Comparison of ENCODE assay signal across 8 mouse cellular contexts in the genomic region with DNA sequence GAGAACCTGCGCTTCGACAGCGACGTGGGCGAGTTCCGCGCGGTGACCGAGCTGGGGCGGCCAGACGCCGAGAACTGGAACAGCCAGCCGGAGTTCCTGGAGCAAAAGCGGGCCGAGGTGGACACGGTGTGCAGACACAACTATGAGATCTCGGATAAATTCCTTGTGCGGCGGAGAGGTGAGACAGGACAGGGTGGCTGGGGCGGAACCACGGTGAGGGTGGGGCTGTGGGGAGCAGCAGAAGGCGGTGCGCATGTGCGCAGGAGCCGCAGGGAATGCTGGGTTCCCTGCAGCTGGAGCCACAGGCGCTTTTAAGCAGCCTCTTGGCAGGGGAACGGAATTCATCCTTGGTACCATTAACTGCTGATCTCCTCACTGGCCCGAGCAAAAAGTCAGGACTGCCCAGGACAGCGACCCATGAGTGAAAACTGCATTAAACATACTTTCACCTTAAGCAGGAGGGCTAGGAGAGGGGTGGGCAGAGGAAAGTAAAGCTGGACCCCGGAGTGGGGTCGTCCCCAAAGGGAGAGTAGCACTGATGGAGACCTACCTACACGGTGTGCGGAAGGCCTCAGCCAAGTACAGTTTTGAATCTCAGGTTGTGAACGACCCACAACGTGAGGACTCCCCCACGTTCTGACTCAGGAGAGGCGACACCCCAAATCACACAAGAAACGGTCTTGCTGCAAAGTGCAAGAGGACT. TPM values are rescaled to one million over a fixed set of nuclear protein-coding genes. Genes with fewer than 3 reads are reported as not detected.
A peak's percentile ranks its signal among the peaks of the same experiment; 100 is the strongest.
DNase-seq lines count a peak whose midpoint lies in the region; ATAC-seq and TF ChIP-seq lines count a peak whose summit lies in the region.

No protein-coding gene starts in this region.

- no peaks in the 10 kb centered on the region for H3K4me1 ChIP-seq in ES-Bruce4 (ENCODE audit: control insufficient read depth, insufficient read depth, low read length)
- no peaks in the 10 kb centered on the region for H3K4me1 ChIP-seq in cerebellum, adult 2 months (ENCODE audit: control insufficient read depth, insufficient read depth, low read length)
- no peaks in the 10 kb centered on the region for H3K4me1 ChIP-seq in forebrain, postnatal 0 days (ENCODE audit: insufficient read depth)
- no peaks in the 10 kb centered on the region for H3K4me1 ChIP-seq in lung, embryonic 14.5 days (ENCODE audit: insufficient read depth)
- H3K4me1 ChIP-seq in olfactory bulb, adult 2 months (ENCODE audit: control insufficient read depth, insufficient read depth, low read length): peaks cover 8% of the 10 kb centered on the region

- H3K4me2 ChIP-seq in forebrain, postnatal 0 days (ENCODE audit: low read depth): peak overlapping the region; percentile 68
- H3K4me2 ChIP-seq in lung, embryonic 14.5 days: peak overlapping the region; percentile 80

- no peaks in the 10 kb centered on the region for H3K27me3 ChIP-seq in ES-Bruce4 (ENCODE audit: control insufficient read depth, insufficient read depth, low read length, poor library complexity, severe bottlenecking)
- no peaks in the 10 kb centered on the region for H3K27me3 ChIP-seq in cerebellum, adult 2 months (ENCODE audit: control insufficient read depth, insufficient read depth, low read length)
- no peaks in the 10 kb centered on the region for H3K27me3 ChIP-seq in forebrain, postnatal 0 days (ENCODE audit: insufficient read depth, low read length)
- H3K27me3 ChIP-seq in lung, embryonic 14.5 days (ENCODE audit: insufficient read depth, low read length): no peaks in the 10 kb centered on the region

- no peaks in the 10 kb centered on the region for H3K9me3 ChIP-seq in ES-Bruce4 (replicated peaks; ENCODE audit: control insufficient read depth, insufficient read depth, low read length, poor library complexity, severe bottlenecking)
- H3K9me3 ChIP-seq in forebrain, postnatal 0 days (ENCODE audit: low read length): no peaks in the 10 kb centered on the region
- H3K9me3 ChIP-seq in lung, embryonic 14.5 days (ENCODE audit: low read depth, low read length): no peaks in the 10 kb centered on the region

- H3K4me3 ChIP-seq in ES-Bruce4 (ENCODE audit: low read depth, low read length): peak overlapping the region; percentile 51
- H3K4me3 ChIP-seq in cerebellum, adult 2 months (replicated peaks; ENCODE audit: insufficient read depth, low read depth, low read length): peak overlapping the region; percentile 80
- H3K4me3 ChIP-seq in forebrain, postnatal 0 days (ENCODE audit: low read depth, low read length): peak overlapping the region; percentile 58
- H3K4me3 ChIP-seq in lung, embryonic 14.5 days (ENCODE audit: low read depth, low read length): peak overlapping the region; percentile 53
- peak overlapping the region; percentile 81 for H3K4me3 ChIP-seq in olfactory bulb, adult 2 months (ENCODE audit: insufficient read depth, low read depth, low read length)

- peak; percentile 93 for ATAC-seq in forebrain, postnatal 0 days
- peak; percentile 27 to 56; a peak in 3 of 4 replicates for ATAC-seq in hematopoietic stem cell, adult 5-6 weeks (replicated peaks in 1 of 2; ENCODE audit: insufficient read depth in 1 of 2, low FRiP score in 2 of 2, low TSS enrichment in 1 of 2, low read depth in 1 of 2, poor library complexity in 2 of 2, severe bottlenecking in 2 of 2)
- peak; percentile 82 for ATAC-seq in lung, embryonic 14.5 days (ENCODE audit: insufficient read depth)

- no peak overlapping the region for H3K9ac ChIP-seq in ES-Bruce4 (ENCODE audit: low read depth, poor library complexity, severe bottlenecking)
- peak overlapping the region; percentile 69 for H3K9ac ChIP-seq in forebrain, postnatal 0 days
- H3K9ac ChIP-seq in lung, embryonic 14.5 days: peak overlapping the region; percentile 62

- WGBS in cerebellum, adult 2 months: 24% methylated on average over 38 of the region's 38 CpGs
- 22% methylated on average over 38 of the region's 38 CpGs for WGBS in forebrain, postnatal 0 days
- 22% methylated on average over 38 of the region's 38 CpGs for WGBS in lung, embryonic 14.5 days
- WGBS in olfactory bulb, adult 2 months: 21% methylated on average over 38 of the region's 38 CpGs

- no peak overlapping the region for H3K27ac ChIP-seq in ES-Bruce4 (ENCODE audit: insufficient read depth, low read length)
- no peak overlapping the region for H3K27ac ChIP-seq in cerebellum, adult 2 months (ENCODE audit: insufficient read depth, low read length)
- peak overlapping the region; percentile 59; the same call in 1 of the 2 replicates for H3K27ac ChIP-seq in forebrain, postnatal 0 days (ENCODE audit: low read depth, low read length)
- H3K27ac ChIP-seq in lung, embryonic 14.5 days (ENCODE audit: low read depth): 0 out of 2 replicates have a peak overlapping the region, but pooled peaks have one; percentile 15
- H3K27ac ChIP-seq in olfactory bulb, adult 2 months (ENCODE audit: insufficient read depth, low read depth, low read length): 0 out of 2 replicates have a peak overlapping the region, but pooled peaks have one; percentile 49

- TF ChIP-seq POLR2A in ES-Bruce4 (IDR thresholded peaks at IDR 0.05; ENCODE audit: insufficient read depth, low read length): no peak
- peak; percentile 79; the same call in 1 of the 2 replicates for TF ChIP-seq POLR2A in cerebellum, adult 2 months (IDR thresholded peaks at IDR 0.05; ENCODE audit: borderline replicate concordance, insufficient read depth, low read length)
- TF ChIP-seq POLR2A in olfactory bulb, adult 2 months (IDR thresholded peaks at IDR 0.05; ENCODE audit: insufficient read depth, low read depth, low read length): peak; percentile 83

- H3K36me3 ChIP-seq in ES-Bruce4 (ENCODE audit: control insufficient read depth, insufficient read depth, low read length, poor library complexity, severe bottlenecking): no peaks in the 10 kb centered on the region
- H3K36me3 ChIP-seq in forebrain, postnatal 0 days (ENCODE audit: insufficient read depth): no peaks in the 10 kb centered on the region
- H3K36me3 ChIP-seq in lung, embryonic 14.5 days (ENCODE audit: insufficient read depth): no peaks in the 10 kb centered on the region

- no peak for TF ChIP-seq EP300 in ES-Bruce4 (IDR thresholded peaks at IDR 0.05; ENCODE audit: insufficient read depth, low read depth, low read length)

- peak; percentile 63 to 67 for DNase-seq in cerebellum, adult 2 months
- DNase-seq in forebrain, postnatal 0 days: peak; percentile 81
- peak; percentile 74 for DNase-seq in layer of hippocampus, adult 9-11 months
- DNase-seq in lung, embryonic 14.5 days: peak; percentile 78
- DNase-seq in thymus, postnatal 25 days: peak; percentile 71

- no peak for TF ChIP-seq CTCF in ES-Bruce4 (IDR thresholded peaks at IDR 0.05; ENCODE audit: low read depth, low read length)
- no peak for TF ChIP-seq CTCF in cerebellum, adult 2 months (IDR thresholded peaks at IDR 0.05; ENCODE audit: borderline replicate concordance, insufficient read depth, low read depth, low read length)
- no peak for TF ChIP-seq CTCF in forebrain, postnatal 0 days (IDR thresholded peaks at IDR 0.05; ENCODE audit: low read depth)
- no peak for TF ChIP-seq CTCF in lung, embryonic 14.5 days (IDR thresholded peaks at IDR 0.05; ENCODE audit: low read depth)
- TF ChIP-seq CTCF in olfactory bulb, adult 2 months (IDR thresholded peaks at IDR 0.05; ENCODE audit: insufficient read depth, low read depth, low read length): no peak

RNA-seq across cellular contexts. Expression of a gene that starts 4.2 kb away (rescaled TPM):
- polyA plus RNA-seq in ES-Bruce4 (2011; ENCODE audit: insufficient read depth, insufficient read length, low read depth, missing spikeins): 2.8 and 4.6 TPM in 2 replicates
- polyA plus RNA-seq in cerebellum, adult 2 months (2012; rRNA removed): 2.9 and 3.8 TPM in 2 replicates
- total RNA-seq in forebrain, postnatal 0 days (2014; rRNA removed): 1.5 and 2.1 TPM in 2 replicates
- 2.5 and 2.7 TPM in 2 replicates for polyA plus RNA-seq in forebrain, postnatal 0 days (2015; fragmentation: Nextera tagmentation; extraction: Ambion mirVana)
- total RNA-seq in hematopoietic stem cell, adult 5-6 weeks (2017): 64.4 and 73.0 TPM in 2 replicates
- polyA plus RNA-seq in lung, embryonic 14.5 days (2014; fragmentation: Nextera tagmentation; extraction: Ambion mirVana): 2.2 and 2.3 TPM in 2 replicates
- polyA plus RNA-seq in olfactory bulb, adult 2 months (2012; ENCODE audit: insufficient read depth, insufficient read length, low replicate concordance, missing spikeins): 452 TPM in 1 of 2 replicates, not detected in the other

RNA-seq across cellular contexts. Expression of a gene that starts 15.6 kb away (rescaled TPM):
- not detected in 2 replicates for polyA plus RNA-seq in ES-Bruce4 (2011; ENCODE audit: insufficient read depth, insufficient read length, low read depth, missing spikeins)
- 0.08 and 0.10 TPM in 2 replicates for polyA plus RNA-seq in cerebellum, adult 2 months (2012; rRNA removed)
- total RNA-seq in forebrain, postnatal 0 days (2014; rRNA removed): 0.15 TPM in 1 of 2 replicates, not detected in the other
- polyA plus RNA-seq in forebrain, postnatal 0 days (2015; fragmentation: Nextera tagmentation; extraction: Ambion mirVana): 0.04 TPM in 1 of 2 replicates, not detected in the other
- 0.06 TPM in 1 of 2 replicates, not detected in the other for total RNA-seq in hematopoietic stem cell, adult 5-6 weeks (2017)
- not detected in 2 replicates for polyA plus RNA-seq in lung, embryonic 14.5 days (2014; fragmentation: Nextera tagmentation; extraction: Ambion mirVana)
- not detected in 2 replicates for polyA plus RNA-seq in olfactory bulb, adult 2 months (2012; ENCODE audit: insufficient read depth, insufficient read length, low replicate concordance, missing spikeins)

RNA-seq across cellular contexts. Expression of a gene that starts 22.2 kb away (rescaled TPM):
- not detected in 2 replicates for polyA plus RNA-seq in ES-Bruce4 (2011; ENCODE audit: insufficient read depth, insufficient read length, low read depth, missing spikeins)
- polyA plus RNA-seq in cerebellum, adult 2 months (2012; rRNA removed): 3.0 and 3.1 TPM in 2 replicates
- 0.14 and 0.85 TPM in 2 replicates for total RNA-seq in forebrain, postnatal 0 days (2014; rRNA removed)
- 0.59 and 0.73 TPM in 2 replicates for polyA plus RNA-seq in forebrain, postnatal 0 days (2015; fragmentation: Nextera tagmentation; extraction: Ambion mirVana)
- total RNA-seq in hematopoietic stem cell, adult 5-6 weeks (2017): 66.5 and 77.4 TPM in 2 replicates
- 2.0 TPM in 2 replicates for polyA plus RNA-seq in lung, embryonic 14.5 days (2014; fragmentation: Nextera tagmentation; extraction: Ambion mirVana)
- 508 and 641 TPM in 2 replicates for polyA plus RNA-seq in olfactory bulb, adult 2 months (2012; ENCODE audit: insufficient read depth, insufficient read length, low replicate concordance, missing spikeins)

RNA-seq across cellular contexts. Expression of a gene that starts 44.8 kb away (rescaled TPM):
- not detected in 2 replicates for polyA plus RNA-seq in ES-Bruce4 (2011; ENCODE audit: insufficient read depth, insufficient read length, low read depth, missing spikeins)
- polyA plus RNA-seq in cerebellum, adult 2 months (2012; rRNA removed): not detected in 2 replicates
- not detected in 2 replicates for total RNA-seq in forebrain, postnatal 0 days (2014; rRNA removed)
- polyA plus RNA-seq in forebrain, postnatal 0 days (2015; fragmentation: Nextera tagmentation; extraction: Ambion mirVana): not detected in 2 replicates
- not detected in 2 replicates for total RNA-seq in hematopoietic stem cell, adult 5-6 weeks (2017)
- 0.07 and 0.20 TPM in 2 replicates for polyA plus RNA-seq in lung, embryonic 14.5 days (2014; fragmentation: Nextera tagmentation; extraction: Ambion mirVana)
- not detected in 2 replicates for polyA plus RNA-seq in olfactory bulb, adult 2 months (2012; ENCODE audit: insufficient read depth, insufficient read length, low replicate concordance, missing spikeins)

RNA-seq across cellular contexts. Expression of a gene that starts 52.3 kb away (rescaled TPM):
- polyA plus RNA-seq in ES-Bruce4 (2011; ENCODE audit: insufficient read depth, insufficient read length, low read depth, missing spikeins): 2.3 and 2.4 TPM in 2 replicates
- polyA plus RNA-seq in cerebellum, adult 2 months (2012; rRNA removed): 4.0 TPM in 2 replicates
- total RNA-seq in forebrain, postnatal 0 days (2014; rRNA removed): 0.38 and 2.0 TPM in 2 replicates
- 1.8 and 2.1 TPM in 2 replicates for polyA plus RNA-seq in forebrain, postnatal 0 days (2015; fragmentation: Nextera tagmentation; extraction: Ambion mirVana)
- 155 and 159 TPM in 2 replicates for total RNA-seq in hematopoietic stem cell, adult 5-6 weeks (2017)
- polyA plus RNA-seq in lung, embryonic 14.5 days (2014; fragmentation: Nextera tagmentation; extraction: Ambion mirVana): 2.6 and 2.8 TPM in 2 replicates
- not detected in 2 replicates for polyA plus RNA-seq in olfactory bulb, adult 2 months (2012; ENCODE audit: insufficient read depth, insufficient read length, low replicate concordance, missing spikeins)

Comparison
In these comparisons a context has a peak if more than half of its experiments do, and no peak if none do; other contexts are left out.
1. H3K27ac ChIP-seq: peak in forebrain, postnatal 0 days (single experiment), lung, embryonic 14.5 days (single experiment) and olfactory bulb, adult 2 months (single experiment); none in ES-Bruce4 (single experiment) and cerebellum, adult 2 months (single experiment).
2. ATAC-seq: peak in every context shown above with its lines; median percentile 93 in forebrain, postnatal 0 days; 82 in lung, embryonic 14.5 days; 42 in hematopoietic stem cell, adult 5-6 weeks.
3. RNA of a gene that starts 4.2 kb away (polyA plus RNA-seq): 452 TPM in olfactory bulb, adult 2 months; 2.9 to 3.8 TPM in cerebellum, adult 2 months, 2.8 to 4.6 TPM in ES-Bruce4, 2.5 to 2.7 TPM in forebrain, postnatal 0 days and 2.2 to 2.3 TPM in lung, embryonic 14.5 days; every median in the first group is over 10 times any median in the second.
4. RNA of a gene that starts 22.2 kb away (polyA plus RNA-seq): 508 to 641 TPM in olfactory bulb, adult 2 months; 3.0 to 3.1 TPM in cerebellum, adult 2 months, 2.0 TPM in lung, embryonic 14.5 days, 0.59 to 0.73 TPM in forebrain, postnatal 0 days and not detected in ES-Bruce4; every median in the first group is over 100 times any median in the second.
5. Peak in every context shown above with its lines, with median percentiles within 50 percentile points of each other: H3K4me3 ChIP-seq and DNase-seq.